Mouse (Mus musculus) urinary bladder, postnatal 4 days (tissue): Measurements from ENCODE around the gene Zfp13.

Source experiments
- DNase-seq, 2 experiments: peaks; one replicate each; pipeline ENCODE4 v3.0.0; 2021 to 2022; ENCODE audit warnings: low spot score in 2 of 2

Zfp13 gene

DNA sequence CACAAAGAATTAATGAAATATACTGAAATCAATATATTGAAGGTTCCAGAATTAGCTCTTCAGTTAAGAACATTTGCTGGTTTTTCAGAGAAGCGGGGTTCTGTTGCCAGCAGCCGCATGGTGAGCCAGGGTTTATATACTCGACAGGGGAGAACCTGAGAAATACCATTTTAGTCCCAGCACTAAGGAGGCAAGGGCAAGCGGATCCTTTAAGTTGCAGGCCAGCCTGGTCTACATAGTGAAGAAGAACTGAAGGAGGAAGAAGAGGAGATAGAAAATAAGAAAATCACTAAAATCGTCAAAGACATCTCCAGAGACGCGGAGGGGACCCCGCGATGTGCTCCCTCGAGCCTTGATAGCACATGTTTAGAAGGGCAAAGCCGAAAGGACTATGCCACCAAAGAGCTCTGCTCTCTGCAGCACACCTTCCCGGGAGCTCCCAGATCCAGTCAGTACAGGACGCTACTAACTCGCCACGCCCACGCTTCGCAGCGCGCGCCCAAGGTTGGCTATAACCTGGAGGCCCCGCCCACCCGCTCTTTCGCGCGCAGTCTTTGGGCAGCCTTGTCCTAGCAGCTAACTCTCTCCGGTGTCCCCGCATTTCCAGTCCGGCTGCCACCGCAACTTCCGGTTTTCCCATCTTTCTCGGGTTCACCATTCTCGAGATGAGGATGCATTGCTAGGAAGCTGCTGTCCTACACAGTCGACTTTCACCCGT, 6.9 kb downstream of the Zfp13 start:
- DNase-seq: peak; percentile 90 to 96

DNA sequence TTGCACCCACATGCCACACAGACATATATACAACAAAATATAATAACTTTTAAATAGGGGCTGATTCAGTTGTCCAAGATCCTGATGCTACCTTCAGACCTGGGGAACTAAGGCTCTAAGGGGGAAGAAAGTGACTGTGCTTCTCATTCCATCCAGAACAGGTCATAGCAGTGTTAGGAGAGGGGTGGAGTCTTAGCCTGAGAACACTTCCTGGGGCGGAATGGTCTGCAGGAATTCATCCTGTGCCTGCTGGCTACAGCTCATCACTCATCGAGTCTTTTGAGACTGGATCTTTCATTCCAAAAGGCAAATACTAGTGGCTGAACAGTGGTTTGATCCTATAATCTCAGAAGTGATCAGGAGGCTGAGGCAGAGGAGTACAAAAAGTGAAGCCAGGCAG, 12.0 kb downstream of the Zfp13 start:
- no peak for DNase-seq

DNA sequence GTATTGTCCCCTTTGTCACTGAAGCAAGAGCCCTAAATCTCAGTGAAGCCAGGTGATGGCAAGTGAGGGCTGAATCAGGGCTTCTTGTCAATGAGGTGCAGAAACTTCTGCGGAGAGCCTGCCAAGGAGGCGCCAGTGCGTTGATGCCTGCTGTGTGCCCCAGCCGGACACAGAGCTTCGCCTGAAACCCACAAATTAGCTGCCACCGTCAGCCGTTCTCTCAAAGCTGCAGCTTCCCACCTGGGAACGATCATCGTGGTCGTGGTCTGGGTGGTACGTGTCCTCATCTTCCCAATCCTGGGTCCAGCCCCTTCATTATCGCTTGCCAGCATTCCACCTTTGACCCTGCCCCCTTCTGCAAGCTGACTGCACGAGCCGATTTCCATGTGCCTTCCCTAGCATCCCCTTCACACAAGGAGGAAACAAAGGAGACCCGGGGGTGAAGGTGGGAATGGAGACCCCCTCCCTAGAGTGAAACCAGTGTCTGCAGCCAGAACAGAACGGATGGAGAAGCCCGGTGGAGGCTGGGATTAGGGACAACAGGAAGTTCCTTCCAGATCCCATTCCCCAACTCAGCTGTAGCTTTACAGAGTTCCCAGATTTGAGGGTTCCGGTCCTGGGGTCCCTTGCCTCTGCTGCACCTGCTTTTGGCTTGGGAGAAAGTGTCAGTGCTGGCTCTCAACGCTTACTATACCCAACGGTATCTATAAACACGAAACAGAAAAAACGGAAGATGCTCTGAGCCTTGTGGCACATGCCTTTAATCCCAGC, 13.4 kb downstream of the Zfp13 start:
- peak in 1 of 2 experiments; percentile 58 for DNase-seq

DNA sequence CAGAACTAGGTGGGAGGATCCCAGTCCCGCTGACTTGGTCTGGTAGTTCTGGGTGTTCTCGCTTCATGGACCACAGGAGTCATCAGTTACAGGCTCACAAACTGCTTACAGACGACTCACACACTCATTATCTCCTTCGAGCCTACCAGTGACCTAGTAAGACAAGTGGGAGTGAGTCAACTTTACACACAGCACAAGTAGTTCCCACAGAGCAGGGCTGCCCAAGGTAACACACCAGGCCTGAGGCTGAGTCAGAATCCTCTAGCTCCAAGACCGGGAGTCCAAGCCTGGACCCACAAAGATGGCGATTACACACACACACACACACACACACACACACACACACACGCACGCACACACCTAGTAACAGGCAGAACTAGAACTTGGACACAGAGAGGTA, 14.5 kb downstream of the Zfp13 start:
- no peak for DNase-seq

DNA sequence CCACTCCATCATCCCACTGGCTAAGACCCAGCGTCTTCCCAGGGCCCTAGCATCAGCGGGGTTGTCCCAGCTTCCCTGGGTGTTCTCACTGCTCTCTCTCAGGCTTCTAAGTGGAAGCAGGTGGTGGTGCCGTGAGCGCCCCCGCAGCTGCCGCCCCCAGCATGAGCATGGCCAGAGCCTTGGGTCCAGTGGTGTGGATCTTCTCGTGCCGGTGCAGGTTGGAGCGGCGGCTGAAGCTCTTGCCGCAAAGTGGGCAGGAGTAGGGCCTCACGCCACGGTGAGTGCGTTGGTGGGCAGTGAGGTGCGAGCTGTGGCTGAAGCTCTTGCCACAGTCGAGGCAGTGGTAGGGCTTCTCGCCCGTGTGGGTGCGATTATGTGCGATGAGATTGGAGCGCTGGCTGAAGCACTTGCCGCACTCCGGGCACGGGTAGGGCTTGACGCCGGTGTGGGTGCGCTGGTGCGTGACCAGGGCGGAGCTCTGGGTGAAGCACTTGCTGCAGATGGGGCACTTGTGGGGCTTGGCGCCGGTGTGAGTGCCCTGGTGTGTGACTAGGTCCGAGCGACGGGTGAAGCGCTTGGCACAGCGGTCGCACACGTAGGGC, 23.2 kb downstream of the Zfp13 start:
- DNase-seq: no peak

DNA sequence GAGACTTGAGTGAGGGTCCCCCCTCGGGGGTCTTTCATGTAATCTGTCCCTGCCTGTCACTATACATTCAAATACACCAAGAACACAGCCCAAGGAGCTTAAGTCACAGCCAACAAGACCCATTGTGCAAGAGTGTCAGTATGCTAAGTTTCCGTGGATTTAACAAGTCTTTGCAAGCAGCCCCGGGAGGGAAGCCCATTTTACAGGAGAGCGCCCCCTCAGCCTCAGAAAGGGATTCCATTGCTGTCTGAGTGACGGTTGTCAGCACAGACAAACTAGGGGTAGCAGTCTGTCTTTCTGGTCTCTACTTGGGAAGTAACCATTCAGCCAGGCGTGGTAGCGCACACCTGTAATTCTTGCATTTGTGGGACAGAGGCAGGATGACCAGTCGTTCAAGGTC, 25.2 kb downstream of the Zfp13 start:
- no peak for DNase-seq

DNA sequence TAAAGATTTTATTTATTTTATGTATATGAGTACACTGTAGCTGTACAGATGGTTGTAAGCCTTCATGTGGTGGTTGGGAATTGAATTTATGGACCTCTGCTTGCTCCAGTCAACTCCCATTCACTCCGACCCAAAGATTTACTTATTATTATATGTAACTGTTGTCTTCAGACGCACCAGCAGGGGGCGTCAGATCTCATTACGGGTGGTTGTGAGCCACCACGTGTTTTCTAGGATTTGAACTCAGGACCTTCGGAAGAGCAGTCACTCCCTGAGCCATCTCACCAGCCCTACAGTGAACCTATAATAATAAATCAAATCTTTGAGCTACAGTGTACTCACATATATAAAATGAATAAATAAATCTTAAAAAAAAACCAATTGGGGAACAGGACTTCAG, 27.2 kb downstream of the Zfp13 start:
- no peak for DNase-seq

DNA sequence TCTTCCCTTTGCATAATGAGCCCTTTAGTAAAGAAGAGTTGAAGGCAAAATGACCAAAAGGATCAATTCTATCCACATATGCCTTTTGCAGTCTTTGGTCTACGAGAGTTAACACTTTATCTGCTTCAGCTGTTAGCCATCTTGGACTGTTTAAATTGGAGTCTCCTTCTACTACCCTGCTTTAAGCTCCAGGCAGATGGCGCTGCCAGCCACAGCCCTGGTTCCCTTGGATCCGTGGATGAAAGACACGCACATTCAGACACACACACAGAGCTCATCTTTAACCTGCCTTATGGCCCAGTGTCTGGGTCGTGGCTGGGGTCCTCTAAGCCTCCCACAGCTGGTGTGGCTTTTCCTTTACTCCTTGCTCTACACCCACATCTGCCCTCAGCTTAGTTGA, 28.2 kb downstream of the Zfp13 start:
- DNase-seq: no peak

DNA sequence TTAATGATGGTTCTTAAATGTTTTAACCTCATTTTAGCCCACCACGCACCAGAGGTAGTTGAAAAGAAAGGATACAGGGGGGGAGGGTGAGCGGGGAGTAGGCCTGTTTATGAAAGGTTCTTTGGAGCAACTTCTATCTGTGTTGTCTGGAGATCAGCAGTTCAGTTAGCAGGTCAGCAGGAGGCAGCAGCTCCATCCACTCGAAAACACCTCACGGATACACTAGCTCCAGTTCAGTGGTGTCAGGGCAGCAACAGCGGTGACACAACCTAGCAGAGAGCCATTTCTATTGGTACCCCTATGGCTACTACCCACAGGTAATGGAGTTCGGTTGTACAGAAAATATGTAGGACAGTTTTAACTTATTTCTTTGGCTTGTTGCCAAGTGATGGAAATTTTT, 29.3 kb downstream of the Zfp13 start:
- DNase-seq: no peak

DNA sequence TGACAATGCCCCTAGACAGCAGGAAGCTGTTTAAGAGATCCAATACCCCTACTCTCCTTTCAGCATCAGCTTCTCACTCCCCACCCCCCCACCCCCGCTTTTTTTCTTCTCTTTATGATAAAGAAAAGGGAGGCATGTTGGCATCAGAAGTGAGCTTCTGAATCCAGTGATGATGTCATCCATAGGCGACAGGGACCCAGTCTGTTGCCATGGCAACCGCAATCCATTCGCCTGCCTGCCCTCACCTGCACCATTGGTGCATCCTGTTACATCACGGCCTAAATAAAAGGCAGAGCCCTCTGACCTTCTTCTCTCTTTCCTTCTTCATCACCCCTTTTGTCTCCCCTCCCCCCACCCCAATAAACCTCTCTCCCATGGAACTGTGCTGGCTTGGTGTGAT, 30.9 kb downstream of the Zfp13 start:
- no peak for DNase-seq

DNA sequence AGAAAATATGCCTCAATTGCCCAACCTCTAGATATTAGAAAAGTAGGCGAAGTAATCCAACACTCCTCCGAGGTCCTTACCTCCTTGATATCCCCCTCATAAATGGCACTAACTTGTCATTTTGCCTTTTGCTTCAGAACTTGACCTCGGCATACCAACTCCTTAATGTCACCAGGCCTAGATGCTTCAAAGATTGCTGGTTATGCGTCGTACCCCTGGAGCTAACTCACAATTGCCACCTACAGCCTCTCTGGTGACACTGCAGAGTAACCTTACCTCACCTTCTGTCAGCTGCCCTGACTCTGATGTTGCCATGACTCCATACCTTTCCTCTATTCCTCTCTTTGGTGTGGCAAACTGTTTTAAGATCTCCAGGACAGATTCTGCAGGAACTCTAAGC, 32.5 kb downstream of the Zfp13 start:
- no peak for DNase-seq

DNA sequence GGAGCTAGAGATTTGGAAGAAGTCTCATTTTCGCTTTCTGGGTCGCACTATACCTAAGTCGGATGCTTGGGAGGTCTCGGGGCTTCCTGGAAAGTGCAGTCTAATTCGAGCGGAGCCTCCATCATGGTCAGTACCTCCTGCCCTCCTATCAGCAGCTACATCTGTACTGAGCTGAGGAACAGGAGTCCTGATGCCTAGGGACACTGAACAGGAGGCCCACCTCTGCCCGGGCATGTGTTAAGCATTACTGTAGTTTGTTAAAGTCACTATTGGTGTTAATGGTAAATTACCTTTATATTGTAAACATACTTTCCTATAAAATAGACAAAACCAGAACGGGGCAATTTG, 34.9 kb downstream of the Zfp13 start:
- no peak for DNase-seq

DNA sequence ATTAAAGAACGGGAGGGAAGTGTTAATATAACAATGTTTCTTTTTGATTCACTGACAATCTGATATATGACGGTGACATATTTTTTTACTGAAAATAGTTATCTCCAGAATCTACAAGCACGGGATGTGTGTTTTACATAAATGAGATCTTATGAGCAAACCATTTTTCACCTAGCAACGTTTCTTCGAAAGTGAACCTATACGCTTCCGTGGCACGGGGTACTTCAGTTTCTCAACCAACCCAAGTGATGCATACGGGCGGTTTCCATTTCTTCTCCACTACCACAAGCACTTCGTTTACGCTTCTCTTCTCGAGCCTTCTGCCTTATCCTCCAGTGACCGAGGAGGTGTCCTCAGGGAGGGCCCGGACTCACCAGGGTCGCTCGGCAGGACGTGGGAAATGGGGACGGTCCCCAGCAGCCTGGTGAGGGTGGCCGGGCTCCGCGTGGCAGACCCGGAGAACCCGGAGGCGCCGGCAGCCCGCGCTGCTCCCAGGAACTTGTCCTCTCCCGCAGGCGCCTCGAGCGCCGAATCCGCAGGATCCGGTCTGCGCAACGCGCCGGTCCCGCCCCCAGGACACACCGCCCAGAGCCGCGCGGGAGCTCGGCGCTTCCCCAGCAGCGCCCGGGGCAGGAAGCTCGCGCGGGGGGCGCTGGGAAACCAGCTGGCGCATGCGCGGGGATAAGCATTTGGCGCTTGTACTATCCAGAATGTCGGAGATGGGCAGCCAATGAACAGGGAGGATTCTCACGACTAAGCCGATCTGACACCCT, 35.5 kb downstream of the Zfp13 start, which contains the start of gene Zfp213:
TSS of gene Zfp213 (minus strand) at position 644 of the 773 bp plus-strand sequence.
- peak; percentile 94 for DNase-seq

DNA sequence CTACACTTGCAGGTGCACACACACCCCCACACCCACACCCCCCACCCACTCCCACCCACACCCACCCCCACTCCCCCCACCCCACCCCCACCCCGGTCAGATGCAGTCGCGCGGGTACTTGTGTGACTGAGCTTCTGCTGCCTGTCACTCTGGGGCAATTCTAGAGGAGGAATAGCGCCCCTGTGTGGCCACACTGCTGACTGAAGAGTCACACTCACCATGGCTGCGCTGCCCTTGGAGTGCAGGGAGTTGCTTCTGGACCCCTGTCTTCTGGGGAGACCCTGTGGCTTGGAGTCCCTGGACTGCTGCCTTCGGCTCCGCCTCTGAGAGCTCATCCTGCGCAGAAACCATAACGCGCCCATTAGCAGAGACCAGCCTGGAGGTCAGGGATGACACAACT, 39.5 kb downstream of the Zfp13 start:
- no peak for DNase-seq

DNA sequence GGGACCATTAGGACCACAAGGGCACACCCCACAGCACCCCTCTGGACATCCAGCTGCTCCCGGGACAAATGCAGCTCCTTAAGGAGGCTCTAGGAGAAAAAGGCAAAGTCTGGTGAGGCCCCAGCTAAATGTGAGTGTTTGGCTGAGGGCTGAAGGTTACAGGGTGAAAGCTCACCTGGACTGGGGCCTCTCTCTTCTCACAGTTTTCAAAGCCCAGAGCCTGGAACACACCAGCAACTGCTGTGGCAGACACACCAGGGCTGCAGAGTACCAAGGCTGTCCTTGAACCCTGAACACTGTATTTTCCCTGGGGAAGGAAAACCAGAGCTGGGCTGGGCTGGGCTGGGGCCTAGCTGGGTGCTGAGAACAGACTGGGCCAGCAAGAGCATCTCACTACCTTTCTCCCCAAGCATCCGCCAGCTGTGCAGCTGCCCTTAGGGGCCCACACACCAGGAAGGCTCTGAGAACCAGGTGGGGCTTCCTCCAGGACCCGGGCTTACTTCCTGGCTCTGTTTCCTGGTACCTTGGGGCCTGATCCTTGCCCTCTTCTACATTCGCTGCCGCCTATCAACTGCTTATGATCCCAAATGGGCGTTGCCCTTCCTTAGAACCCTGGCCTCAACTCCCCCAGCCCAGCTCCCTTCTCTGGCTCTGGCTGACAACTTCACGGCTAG, 43.9 kb downstream of the Zfp13 start:
- DNase-seq: no peak

DNA sequence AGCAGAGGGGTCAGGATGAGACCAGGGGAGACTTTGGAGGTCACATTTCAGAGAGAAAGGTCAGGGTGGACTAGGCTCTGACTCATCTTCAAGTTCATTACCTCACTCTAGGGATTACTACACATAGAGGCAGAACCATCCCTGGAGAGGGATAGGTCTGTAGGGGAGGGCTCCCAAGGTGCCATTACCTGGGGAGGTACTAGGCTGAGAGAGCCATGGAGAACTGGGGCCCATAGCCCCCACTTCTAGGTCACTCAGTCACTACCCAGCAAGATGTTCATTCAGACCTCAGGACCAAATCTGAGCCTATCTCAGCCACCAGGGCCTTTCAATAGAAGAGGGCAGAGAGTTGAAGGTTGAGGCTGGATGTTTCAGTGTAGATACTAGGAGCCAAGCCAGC, 45.0 kb downstream of the Zfp13 start:
- no peak for DNase-seq

DNA sequence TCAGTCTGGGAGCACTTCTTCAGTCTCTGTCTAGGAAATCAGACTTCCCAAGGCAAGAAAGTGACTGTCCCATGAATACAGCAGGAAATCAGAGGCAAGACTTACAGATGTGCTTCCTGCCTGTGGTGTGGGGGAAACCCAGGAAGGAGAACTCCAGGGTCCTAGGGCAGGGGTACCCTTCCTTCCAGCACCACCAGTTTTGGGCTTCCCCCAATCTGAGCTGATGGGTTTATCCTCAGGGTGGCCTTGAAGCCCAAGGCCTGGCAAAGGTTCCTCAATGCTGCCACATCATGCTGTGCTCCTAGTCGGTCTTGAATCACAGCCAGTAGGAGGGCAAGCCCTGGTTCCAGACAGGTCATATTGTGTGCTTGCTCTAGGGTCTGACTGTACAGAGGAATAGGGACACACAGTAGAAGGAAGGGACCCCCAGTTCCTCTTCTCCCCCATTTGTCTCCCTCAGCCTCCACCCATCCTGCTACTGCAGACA, 45.6 kb downstream of the Zfp13 start:
- DNase-seq: no peak

DNA sequence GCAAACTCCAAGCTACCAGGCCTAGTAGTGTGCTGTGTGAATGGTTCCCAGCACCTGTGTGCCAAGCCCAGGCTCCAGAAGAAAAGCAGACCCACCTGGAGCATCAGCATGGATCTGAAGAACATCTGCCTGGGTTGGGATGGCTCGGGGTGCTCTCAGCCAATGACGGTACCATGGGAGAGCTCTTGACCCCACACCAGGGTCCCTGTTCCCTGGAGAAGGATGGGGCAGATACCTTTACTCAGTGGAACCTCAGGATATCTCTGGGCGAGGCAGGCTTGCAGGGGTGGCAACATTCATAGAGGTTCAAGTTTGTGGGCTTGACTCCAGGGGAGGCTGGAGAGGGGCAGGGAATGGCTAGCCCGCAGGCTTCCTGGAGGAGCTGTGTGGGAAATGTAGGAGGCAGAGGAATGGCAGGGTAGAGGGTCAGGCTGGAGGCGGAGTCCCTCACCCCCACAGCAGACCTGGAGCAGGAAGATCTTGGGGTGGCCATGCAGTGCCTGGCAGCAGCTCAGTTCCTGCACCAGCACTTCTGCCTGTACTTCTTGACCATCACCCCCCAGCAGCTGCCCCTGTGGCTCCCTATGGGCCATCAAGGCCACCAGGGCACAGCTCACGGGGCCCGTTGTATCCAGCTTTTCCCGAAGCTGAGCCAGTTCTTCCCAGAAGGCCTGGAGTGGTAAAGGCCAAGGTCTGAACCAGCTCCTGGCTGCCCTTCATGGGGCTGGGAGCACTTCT, 46.2 kb downstream of the Zfp13 start:
- peak in 1 of 2 experiments; percentile 52 for DNase-seq

DNA sequence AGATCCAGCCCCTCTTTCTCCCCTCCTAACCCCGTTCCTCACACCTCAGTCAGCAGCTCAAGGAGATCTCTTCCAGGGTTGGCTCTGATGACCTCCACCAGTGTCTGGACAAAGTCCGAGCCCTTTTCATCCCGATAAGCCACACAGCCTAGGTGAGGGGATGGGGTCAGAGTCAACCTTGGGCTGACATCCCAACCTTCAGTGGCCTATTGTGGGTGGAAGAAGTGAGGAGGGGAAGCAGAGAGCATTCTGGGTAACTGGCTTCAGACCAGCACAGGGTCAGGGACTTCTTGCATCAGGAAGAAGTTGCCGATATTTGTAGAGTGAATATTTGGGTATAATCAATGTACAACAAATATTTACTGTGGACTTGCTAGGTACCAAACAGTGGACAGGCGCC, 47.3 kb downstream of the Zfp13 start:
- DNase-seq: no peak

DNA sequence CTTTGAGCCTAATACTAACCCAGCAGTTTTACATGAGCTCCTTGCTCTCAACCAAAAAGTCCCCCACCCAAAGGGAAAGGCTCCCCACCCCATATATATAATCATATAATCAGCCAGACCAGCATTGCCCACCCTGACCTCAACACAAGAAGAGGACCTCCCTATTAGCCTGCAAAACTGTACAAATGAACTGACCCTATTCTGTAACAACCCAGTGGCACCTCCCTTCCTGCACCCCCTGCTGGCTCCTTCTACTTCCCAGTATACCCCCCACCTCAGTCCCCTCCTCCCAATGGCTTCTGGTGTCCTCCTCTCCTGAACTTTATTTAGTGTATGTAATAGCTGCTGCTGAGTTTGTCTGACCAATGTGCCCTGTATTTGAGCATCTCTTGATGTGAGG, 47.9 kb downstream of the Zfp13 start:
- no peak for DNase-seq

DNA sequence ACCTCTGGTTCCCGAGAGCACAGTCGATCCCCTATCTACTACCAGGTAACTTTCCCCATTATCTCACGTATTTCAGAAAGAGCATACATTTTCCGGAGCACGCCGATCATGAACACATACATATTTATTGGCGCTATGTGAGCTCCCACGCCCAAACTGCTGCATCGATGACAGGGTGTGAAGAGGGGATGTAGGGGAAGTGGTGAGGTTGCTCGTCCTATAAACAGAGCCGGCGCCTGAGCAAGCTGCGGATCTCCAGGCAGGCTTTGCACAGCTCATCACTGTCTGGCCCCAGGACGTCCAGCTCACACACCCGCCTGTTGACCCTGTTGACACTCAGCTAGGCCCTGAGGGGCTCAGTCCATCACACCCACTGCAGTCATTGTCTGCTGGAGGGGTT, 48.4 kb downstream of the Zfp13 start:
- no peak for DNase-seq
